Mouse (Mus musculus): ENCODE data around the gene Ndufv1. TPM values are rescaled to one million over a fixed set of nuclear protein-coding genes. Genes with fewer than 3 reads are reported as not detected.
"Not testable (repeated sequence)": the region's sequence is repeated elsewhere in the genome, so short reads cannot be mapped to it uniquely, and the experiment has no call there.

The Ndufv1 gene
- 407 and 462 TPM in 2 replicates for polyA plus RNA-seq (2015; fragmentation: Nextera tagmentation; extraction: Ambion mirVana)

DNA sequence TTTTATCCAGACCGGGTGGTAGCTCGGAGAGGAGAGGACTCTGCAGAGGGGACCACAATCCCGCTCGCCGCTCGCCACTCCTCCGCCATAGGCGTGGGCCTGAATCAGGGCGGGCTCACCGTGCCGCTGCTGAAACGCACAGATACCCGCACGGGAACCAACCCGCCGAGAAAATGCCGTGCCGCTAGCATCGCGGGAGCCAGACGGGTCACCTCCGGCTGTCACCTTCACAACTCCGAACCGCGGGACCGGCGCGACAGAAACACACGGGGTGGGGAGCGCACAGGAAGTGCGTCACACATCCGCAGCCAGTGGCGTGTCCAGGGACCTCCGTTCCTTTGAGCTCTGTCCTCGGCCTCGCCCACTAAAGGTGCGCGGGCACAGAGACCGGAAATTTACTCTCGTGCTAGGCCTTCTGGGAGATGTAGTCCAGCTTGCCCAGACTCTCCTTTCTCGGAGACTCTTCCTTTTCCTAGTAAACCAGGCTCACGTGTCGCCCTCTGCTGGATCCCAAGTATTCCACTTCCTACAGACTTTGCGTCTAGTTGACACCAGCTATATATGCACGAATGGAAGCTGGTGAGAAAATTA, at the start of gene Ndufv1:
TSS of gene Ndufv1 (minus strand) at position 375 of the 591 bp plus-strand sequence.
- Histone ChIP-seq H3K4me2 (peak within 1 kb of the TSS; percentile 79), H3K9ac (peak within 1 kb of the TSS; percentile 91), H3K4me1 (peaks cover 32% of the 10 kb centered on the region), H3K9me3 (no peaks in the 10 kb centered on the region), H3K27ac (replicated peaks) (peak within 1 kb of the TSS; percentile 82), H3K27me3 (replicated peaks) (no peaks in the 10 kb centered on the region), H3K36me3 (peaks cover 37% of the 10 kb centered on the region), H3K4me3 (peak within 1 kb of the TSS; percentile 83)
- 0% methylated on average over 45 of the region's 45 CpGs for WGBS
- ATAC-seq (ENCODE audit: extremely low read depth, insufficient number of reproducible peaks, low FRiP score, low TSS enrichment) = peak; percentile 98

DNA sequence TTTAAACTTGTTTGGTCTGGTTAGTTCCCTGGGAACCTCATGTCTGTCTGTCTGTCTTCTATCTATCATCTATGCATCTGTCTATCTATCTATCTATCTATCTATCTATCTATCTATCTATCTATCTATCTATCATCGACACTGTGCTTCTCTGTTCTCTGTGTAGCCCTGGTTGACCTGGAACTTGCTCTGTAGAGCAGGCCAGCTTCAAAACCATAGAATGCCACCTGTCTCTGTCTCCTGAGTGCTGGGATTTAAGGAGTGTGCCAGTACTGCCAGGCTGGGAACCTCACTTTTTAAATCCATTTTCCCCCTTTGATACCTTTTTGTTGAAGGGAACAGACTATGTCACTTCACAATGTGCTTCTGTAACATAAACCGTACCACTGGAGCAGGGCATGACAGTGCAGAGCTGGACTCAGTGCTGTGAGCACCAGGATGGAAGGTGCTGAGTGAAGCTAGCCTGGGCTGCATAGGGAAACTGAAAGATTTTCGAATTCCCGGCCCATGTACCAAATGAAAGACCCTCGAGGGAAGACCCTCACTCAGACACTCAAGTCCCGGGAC, 48.4 kb upstream of the Ndufv1 start:
- H3K9ac ChIP-seq = no peak overlapping the region
- 82% methylated on average over 6 of the region's 6 CpGs for WGBS
- H3K27ac ChIP-seq (replicated peaks) = no peak overlapping the region
- no peaks in the 10 kb centered on the region for H3K9me3 ChIP-seq
- H3K4me1 ChIP-seq = peaks cover 22% of the 10 kb centered on the region
- H3K4me3 ChIP-seq = no peak overlapping the region
- H3K4me2 ChIP-seq = no peak overlapping the region
- ATAC-seq (ENCODE audit: extremely low read depth, insufficient number of reproducible peaks, low FRiP score, low TSS enrichment) = no peak
- no peaks in the 10 kb centered on the region for H3K36me3 ChIP-seq
- H3K27me3 ChIP-seq (replicated peaks) = no peaks in the 10 kb centered on the region; the same call in 1 of the 2 replicates

DNA sequence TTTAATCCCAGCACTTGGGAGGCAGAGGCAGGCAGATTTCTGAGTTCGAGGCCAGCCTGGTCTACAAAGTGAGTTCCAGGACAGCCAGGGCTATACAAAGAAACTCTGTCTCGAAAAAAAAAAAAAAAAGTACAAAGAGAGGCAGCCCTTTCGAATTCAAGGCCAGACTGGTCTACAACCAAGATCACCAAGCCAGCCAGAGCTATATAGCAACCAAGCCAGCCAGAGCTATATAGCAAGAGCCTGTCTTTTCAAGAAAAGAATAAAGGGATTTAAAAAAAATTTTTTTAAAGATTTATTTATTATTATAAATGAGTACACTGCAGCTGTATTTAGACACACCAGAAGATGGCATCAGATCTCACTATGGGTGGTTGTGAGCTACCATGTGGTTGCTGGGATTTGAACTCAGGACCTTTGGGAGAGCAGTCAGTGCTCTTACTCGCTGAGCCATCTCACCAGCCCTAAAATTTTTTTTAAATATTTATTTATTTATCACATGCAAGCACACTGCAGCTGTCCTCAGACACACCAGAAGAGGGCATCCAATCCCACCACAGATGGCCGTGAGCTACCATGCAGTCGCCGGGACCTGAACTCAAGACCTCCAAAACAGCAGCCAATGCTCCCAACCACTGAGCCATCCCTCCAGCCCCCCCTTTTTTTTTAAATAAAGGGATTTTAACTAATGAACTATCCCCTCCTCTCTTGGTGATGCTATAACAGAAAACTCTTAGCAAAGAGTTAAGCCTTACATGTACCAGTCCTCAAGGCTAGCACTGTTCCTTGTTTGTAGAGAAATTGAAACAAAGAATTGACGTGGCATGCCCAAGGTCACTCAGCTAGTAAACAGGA, 47.7 kb upstream of the Ndufv1 start:
- H3K27me3 ChIP-seq (replicated peaks); ATAC-seq (ENCODE audit: extremely low read depth, insufficient number of reproducible peaks, low FRiP score, low TSS enrichment); H3K27ac ChIP-seq (replicated peaks); H3K4me3 ChIP-seq; H3K9me3 ChIP-seq; H3K36me3 ChIP-seq; H3K9ac ChIP-seq; H3K4me2 ChIP-seq: not testable (repeated sequence)
- peaks cover 28% of the 10 kb centered on the region for H3K4me1 ChIP-seq
- WGBS = 85% methylated on average over 8 of the region's 8 CpGs

DNA sequence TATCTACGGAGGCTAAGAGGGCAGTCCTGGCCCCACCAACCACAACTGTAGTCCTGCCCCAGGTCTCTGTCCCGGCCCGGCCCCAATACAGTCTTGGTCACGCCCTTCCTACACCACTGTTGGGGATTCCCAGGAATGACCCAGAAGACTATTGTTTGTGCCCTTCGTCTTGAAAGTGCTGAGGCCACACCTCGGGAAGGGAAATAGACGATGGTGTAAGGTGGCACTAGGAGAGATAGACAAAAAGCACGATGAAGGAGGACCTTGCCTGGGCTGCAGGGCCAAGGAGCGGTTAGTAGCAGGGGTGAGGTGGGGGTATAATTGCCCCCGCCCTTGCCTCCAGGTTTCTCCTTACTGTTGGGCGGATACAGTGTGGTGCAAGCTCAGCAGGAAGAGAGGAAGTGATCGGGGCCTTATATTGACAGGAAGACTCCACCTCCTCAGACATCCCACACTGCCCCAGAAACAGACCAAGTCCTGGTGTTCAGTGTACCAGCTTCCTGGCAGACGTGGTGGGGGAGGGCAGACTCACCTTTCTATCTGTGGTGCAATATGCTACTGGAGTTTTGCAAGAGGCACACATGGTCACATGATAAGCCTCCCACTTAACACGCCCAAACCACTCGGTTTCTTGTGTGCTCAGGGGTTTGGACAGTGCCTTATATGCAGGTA, 46.6 kb upstream of the Ndufv1 start, which contains the start of gene Gstp3:
TSS of gene Gstp3 (minus strand) at position 501 of the 672 bp plus-strand sequence.
- ATAC-seq (ENCODE audit: extremely low read depth, insufficient number of reproducible peaks, low FRiP score, low TSS enrichment) = 0 out of 2 replicates have a peak, but pooled peaks have one; percentile 8
- H3K27me3 ChIP-seq (replicated peaks) = no peaks in the 10 kb centered on the region; the same call in 1 of the 2 replicates
- WGBS = 63% methylated on average over 15 of the region's 15 CpGs

DNA sequence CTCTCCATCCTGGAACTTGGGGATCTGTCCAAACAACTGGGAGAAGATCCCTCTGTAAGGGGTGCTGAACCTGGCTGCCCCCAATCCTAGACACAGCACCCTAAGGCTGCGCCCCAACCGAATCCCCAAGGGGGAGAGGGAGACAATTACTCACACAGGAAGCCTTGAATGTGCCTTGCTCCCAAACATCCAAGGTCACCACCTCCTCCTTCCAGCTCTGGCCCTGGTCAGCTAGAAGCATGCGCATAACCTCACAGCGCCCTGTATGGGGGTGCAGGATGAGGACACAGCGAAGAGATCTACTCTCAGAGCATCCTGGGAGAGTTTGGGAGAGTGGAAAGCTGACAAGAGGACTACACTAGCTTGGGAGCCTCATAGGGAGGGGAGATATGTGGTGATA, 46.0 kb upstream of the Ndufv1 start:
- Histone ChIP-seq H3K27ac (replicated peaks) (no peak overlapping the region), H3K9me3 (no peaks in the 10 kb centered on the region), H3K9ac (no peak overlapping the region), H3K4me1 (peaks cover 23% of the 10 kb centered on the region), H3K4me3 (no peak overlapping the region), H3K27me3 (replicated peaks) (no peaks in the 10 kb centered on the region; the same call in 1 of the 2 replicates), H3K4me2 (no peak overlapping the region), H3K36me3 (no peaks in the 10 kb centered on the region)
- ATAC-seq (ENCODE audit: extremely low read depth, insufficient number of reproducible peaks, low FRiP score, low TSS enrichment) = no peak
- 78% methylated on average over 5 of the region's 5 CpGs for WGBS

More for the DNA sequence above, 46.6 kb upstream of the Ndufv1 start, which contains the start of gene Gstp3:
- Histone ChIP-seq H3K27ac (replicated peaks) (no peak within 1 kb of the TSS), H3K9me3 (no peaks in the 10 kb centered on the region), H3K36me3 (no peaks in the 10 kb centered on the region), H3K4me3 (no peak within 1 kb of the TSS), H3K4me1 (peaks cover 28% of the 10 kb centered on the region), H3K4me2 (no peak within 1 kb of the TSS), H3K9ac (no peak within 1 kb of the TSS)

DNA sequence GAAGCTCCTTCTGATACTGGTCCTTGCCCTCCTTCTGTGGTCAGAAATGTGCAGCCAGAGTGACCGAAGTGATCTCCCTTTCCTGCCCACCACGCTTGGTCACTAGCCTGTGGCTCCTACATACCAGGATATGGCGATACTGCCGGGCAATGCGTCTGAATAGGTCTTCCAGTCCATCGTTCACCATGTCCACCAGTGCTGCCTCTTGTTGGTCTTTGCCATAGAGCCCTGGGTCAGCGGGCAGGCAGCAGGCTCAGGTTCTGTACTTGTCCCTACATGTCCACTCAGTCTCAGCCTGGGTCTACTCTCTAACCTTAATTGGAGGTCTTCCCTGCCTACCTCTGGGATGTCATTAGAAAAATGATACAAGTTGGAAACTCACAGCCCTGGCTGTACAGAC, 45.4 kb upstream of the Ndufv1 start:
- no peak overlapping the region for H3K9ac ChIP-seq
- 92% methylated on average over 7 of the region's 7 CpGs for WGBS
- no peak overlapping the region for H3K4me3 ChIP-seq
- ATAC-seq (ENCODE audit: extremely low read depth, insufficient number of reproducible peaks, low FRiP score, low TSS enrichment) = no peak
- H3K4me1 ChIP-seq = peaks cover 23% of the 10 kb centered on the region
- no peak overlapping the region for H3K27ac ChIP-seq (replicated peaks)
- H3K4me2 ChIP-seq = no peak overlapping the region
- H3K9me3 ChIP-seq = no peaks in the 10 kb centered on the region
- no peaks in the 10 kb centered on the region for H3K36me3 ChIP-seq
- H3K27me3 ChIP-seq (replicated peaks) = no peaks in the 10 kb centered on the region; the same call in 1 of the 2 replicates

DNA sequence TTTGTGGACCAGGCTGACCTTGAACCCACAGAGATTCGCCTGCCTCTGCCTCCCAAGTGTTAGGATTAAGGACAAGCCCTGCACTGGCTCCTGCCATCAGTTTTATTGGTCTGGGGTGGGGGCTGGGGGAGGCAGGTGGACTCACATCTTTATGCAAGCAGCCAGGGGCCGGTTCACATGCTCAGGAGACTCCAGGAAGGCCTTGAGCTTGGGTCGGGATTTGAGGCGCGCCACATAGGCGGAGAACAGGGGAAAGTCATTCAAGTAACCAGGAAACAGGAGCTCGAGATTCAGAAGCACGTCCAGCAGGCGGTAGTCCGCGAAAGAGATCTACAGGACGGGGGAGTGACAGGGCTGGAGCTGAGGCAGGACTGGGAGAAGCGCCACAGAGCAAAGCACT, 44.8 kb upstream of the Ndufv1 start:
- H3K36me3 ChIP-seq = no peaks in the 10 kb centered on the region
- H3K4me2 ChIP-seq = no peak overlapping the region
- ATAC-seq (ENCODE audit: extremely low read depth, insufficient number of reproducible peaks, low FRiP score, low TSS enrichment) = no peak
- no peak overlapping the region for H3K9ac ChIP-seq
- no peaks in the 10 kb centered on the region; the same call in 1 of the 2 replicates for H3K27me3 ChIP-seq (replicated peaks)
- no peaks in the 10 kb centered on the region for H3K9me3 ChIP-seq
- peaks cover 23% of the 10 kb centered on the region for H3K4me1 ChIP-seq
- no peak overlapping the region for H3K27ac ChIP-seq (replicated peaks)
- no peak overlapping the region for H3K4me3 ChIP-seq
- WGBS = 80% methylated on average over 13 of the region's 13 CpGs

DNA sequence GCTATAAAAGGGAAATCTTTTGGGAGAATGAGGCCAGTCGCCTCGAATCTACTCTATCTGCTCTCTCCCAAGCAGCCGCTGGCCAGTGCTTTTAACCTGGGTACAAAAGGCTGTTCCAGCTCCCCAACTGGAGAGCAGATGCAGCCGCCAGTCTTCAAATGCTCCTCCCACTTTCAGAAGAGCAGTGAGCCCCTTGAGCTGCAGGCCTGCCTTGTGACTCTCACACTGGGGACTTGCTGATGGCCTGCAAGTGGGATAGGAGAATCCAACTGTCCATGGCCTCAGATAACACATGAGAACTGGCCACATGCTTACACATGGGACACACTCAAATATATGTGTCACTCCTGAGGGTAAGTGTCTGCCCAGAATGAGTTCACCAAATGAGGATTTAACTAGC, 44.1 kb upstream of the Ndufv1 start:
- Histone ChIP-seq H3K27ac (replicated peaks) (peak overlapping the region; percentile 36; the same call in 1 of the 2 replicates), H3K36me3 (no peaks in the 10 kb centered on the region), H3K9me3 (no peaks in the 10 kb centered on the region), H3K4me2 (no peak overlapping the region), H3K4me1 (peaks cover 23% of the 10 kb centered on the region), H3K9ac (0 out of 2 replicates have a peak overlapping the region, but pooled peaks have one; percentile 25), H3K27me3 (replicated peaks) (no peaks in the 10 kb centered on the region; the same call in 1 of the 2 replicates), H3K4me3 (no peak overlapping the region)
- WGBS = 48% methylated on average over 4 of the region's 4 CpGs
- ATAC-seq (ENCODE audit: extremely low read depth, insufficient number of reproducible peaks, low FRiP score, low TSS enrichment) = no peak

DNA sequence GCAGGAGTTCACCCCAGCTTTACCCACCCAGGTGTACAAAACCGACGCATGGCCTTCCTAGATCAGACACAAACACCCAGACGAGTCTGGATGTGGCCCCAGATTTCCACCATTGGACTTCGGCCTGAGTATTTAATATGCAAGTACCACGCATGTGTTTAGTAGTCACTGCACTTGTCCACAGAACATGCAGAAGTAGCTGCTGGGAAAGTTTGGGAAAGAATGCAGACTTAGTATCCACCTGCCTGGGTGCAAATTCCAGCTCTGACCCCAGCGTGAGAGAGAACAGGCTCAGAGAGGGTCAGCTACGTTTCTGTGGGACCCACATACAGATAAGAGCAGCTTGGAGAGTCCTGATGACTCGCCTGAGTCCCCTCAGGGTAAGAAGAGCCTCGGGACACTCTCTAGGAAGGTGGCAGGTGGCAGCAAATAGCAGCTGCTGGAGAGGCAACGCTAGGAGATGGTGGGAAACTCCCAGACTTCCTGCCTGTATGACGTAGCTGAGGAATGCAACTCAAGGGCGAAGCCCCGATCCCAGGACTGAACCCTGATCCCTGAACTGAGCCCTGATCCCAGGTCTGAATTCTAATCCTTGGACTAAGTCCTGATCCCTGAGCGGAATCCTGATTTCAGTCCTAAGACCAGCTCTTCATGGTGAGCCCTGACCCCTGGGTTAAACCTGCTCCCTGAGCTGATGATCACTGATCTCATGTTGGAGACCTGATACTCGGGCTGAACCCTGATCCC, 43.5 kb upstream of the Ndufv1 start:
- WGBS = 50% methylated on average over 15 of the region's 15 CpGs
- H3K9ac ChIP-seq = 0 out of 2 replicates have a peak overlapping the region, but pooled peaks have one; percentile 25
- ATAC-seq (ENCODE audit: extremely low read depth, insufficient number of reproducible peaks, low FRiP score, low TSS enrichment) = no peak

DNA sequence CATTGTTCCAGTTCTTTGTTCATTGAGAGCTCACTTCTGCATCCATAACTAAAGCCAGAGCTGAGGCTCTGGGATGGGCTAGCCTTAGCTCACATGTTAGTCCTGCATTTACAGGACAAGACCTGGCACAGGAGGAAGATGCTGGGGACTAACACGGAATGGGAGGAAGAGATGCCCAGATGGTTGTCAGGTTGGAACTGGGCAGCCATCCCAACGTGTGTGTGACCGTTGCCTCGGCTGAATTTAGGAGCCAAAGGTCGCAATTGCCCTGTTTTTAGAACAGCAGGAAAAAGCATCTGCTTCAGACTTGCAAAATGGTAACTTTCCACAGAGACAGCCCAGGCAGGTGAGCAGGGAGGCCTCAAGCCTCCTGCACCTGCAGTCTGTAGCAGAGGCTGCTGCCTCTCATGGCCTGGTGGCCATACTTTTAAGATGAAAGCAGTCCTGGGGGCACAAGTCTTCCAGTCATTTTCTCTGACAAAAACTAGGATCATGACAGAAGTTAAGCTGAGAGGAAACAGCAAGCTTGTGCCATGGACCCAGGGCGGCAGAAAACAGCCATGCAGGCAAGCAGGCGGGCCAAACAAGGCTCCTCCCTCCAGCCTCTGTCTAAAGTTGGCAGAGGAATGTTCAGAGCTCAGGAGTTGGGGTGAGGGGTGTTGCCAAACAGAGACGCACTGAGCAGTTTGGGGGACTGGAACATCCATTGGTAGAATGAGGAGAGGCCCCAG, 42.8 kb upstream of the Ndufv1 start:
- WGBS = 64% methylated on average over 8 of the region's 8 CpGs
- Histone ChIP-seq H3K27ac (replicated peaks) (no peak overlapping the region), H3K9me3 (0 out of 2 replicates have a peak, but pooled peaks cover 4% of the 10 kb centered on the region), H3K4me3 (no peak overlapping the region), H3K4me2 (no peak overlapping the region), H3K9ac (no peak overlapping the region), H3K27me3 (replicated peaks) (no peaks in the 10 kb centered on the region; the same call in 1 of the 2 replicates), H3K4me1 (peaks cover 23% of the 10 kb centered on the region), H3K36me3 (no peaks in the 10 kb centered on the region)
- ATAC-seq (ENCODE audit: extremely low read depth, insufficient number of reproducible peaks, low FRiP score, low TSS enrichment) = no peak

More for the DNA sequence above, 43.5 kb upstream of the Ndufv1 start:
- peak overlapping the region; percentile 36; the same call in 1 of the 2 replicates for H3K27ac ChIP-seq (replicated peaks)
- H3K9me3 ChIP-seq = 0 out of 2 replicates have a peak, but pooled peaks cover under 1% of the 10 kb centered on the region
- no peaks in the 10 kb centered on the region; the same call in 1 of the 2 replicates for H3K27me3 ChIP-seq (replicated peaks)
- H3K4me1 ChIP-seq = peaks cover 23% of the 10 kb centered on the region
- no peak overlapping the region for H3K4me2 ChIP-seq
- no peak overlapping the region for H3K4me3 ChIP-seq
- H3K36me3 ChIP-seq = no peaks in the 10 kb centered on the region

Data from heart, embryonic 13.5 days (tissue).